Mouse (Mus musculus): Measurements from ENCODE around the gene Gas1.

- no peak for TF ChIP-seq CTCF (IDR thresholded peaks at IDR 0.05; ENCODE audit: low read depth, low read length)
- TF ChIP-seq POLR2A (IDR thresholded peaks at IDR 0.05; ENCODE audit: borderline replicate concordance, low read depth, low read length): no peak
Measured at GRCm38 (mm10) chr13:60148235-60148634, 28.9 kb downstream of the Gas1 start.
